Mouse (Mus musculus) testis, adult 2 months (tissue): ENCODE measurements around the gene Tle2.

Source experiments
- CTCF ChIP-seq: fragments of 200-500 bp; IDR thresholded peaks from 2 replicates; pipeline ENCODE4 v1.5.1; 2012; ENCODE audit warnings: low read depth, mild to moderate bottlenecking, inconsistent platforms, low read length, moderate library complexity; ENCODE audit not compliant: control insufficient read depth, insufficient read depth, insufficient replicate concordance
- POLR2A ChIP-seq: fragments of 200-500 bp; IDR thresholded peaks from 2 replicates; pipeline ENCODE4 v1.6.1; 2012; ENCODE audit warnings: low read depth, mild to moderate bottlenecking, inconsistent platforms, low read length, moderate library complexity; ENCODE audit not compliant: control insufficient read depth

GRCm38 (mm10) chr10:81538321-81539048, 35.9 kb upstream of the Tle2 start:
- TF ChIP-seq POLR2A (no peak), CTCF (no peak)
